Mouse (Mus musculus): ENCODE measurements around the gene Wdr90.

- TF ChIP-seq CTCF (IDR thresholded peaks at IDR 0.05; ENCODE audit: low read depth, low read length) (no peak), POLR2A (IDR thresholded peaks at IDR 0.05; ENCODE audit: borderline replicate concordance, low read depth, low read length) (no peak)
These were observed 15.7 kb upstream of the Wdr90 start for GRCm38 (mm10) chr17:25877025-25877424.
